Mouse (Mus musculus): ENCODE measurements at regions not wholly inside any gene's neighbourhood (a gene's known extent, or its start where the extent isn't known, plus 50 kb on each side); places are given as distances from the start of the nearest gene placed in this dataset.

DNA sequence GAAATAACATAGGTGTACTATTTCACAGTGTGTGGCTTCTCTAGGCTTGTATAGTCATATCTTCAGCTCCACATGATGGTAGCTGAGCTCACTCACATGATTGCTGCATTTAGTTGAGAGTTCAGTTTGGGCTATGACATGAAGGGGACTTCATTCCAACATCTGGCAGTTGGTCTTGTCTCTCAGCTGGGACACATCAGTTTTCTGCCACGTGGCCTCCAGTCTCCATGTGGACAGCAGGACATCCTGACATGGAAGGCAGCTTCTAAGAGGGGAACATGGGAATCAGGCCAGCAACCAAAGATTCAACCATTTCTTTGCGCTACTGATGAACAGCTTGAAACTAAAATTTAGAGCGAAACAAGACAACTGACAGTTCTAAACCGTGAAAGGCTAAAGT lies 121.2 kb upstream of the Slc44a1 start:
- ATAC-seq: no peak

GRCm38 (mm10) chr4:53318181-53318580 lies 122.0 kb upstream of the Slc44a1 start:
- no peak for ATAC-seq

GRCm38 (mm10) chr4:53317453-53317824 lies 122.8 kb upstream of the Slc44a1 start:
- ATAC-seq: no peak

DNA sequence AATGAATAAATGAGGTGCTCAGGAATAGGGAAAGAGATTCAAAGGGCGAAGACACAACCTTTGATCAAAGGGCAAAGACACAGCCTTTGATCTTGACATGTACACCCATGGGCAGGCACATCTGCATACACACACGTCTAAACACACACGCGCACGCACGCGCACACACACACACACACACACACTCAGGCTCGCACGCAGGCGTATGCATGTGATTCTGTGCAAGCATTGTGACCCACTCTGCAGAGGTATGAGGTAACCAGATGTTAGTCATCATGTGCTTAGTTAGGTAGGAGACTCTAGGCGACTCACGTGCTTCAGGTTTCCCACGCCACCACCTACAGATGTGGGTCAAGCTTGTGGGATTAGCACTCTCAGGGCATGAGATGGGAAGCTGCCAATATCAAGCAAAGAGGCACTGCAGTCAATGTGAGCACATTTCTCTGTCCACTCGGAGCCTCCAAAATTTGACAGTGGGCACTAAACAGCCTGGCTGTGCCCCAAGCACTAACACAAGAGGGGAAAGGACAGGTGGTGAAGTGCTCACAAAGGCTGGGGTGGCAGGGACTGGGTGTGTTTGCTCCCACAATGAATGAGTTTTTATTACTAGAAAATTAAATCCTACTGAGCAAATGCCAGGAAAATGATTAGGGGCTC lies 123.3 kb upstream of the Slc44a1 start:
- ATAC-seq: peak; percentile 64

GRCm38 (mm10) chr4:53315876-53316762 lies 124.1 kb upstream of the Slc44a1 start:
- peak; percentile 20 for ATAC-seq

- ATAC-seq: no peak
Measured at GRCm38 (mm10) chr4:53315121-53315875, 124.9 kb upstream of the Slc44a1 start.

DNA sequence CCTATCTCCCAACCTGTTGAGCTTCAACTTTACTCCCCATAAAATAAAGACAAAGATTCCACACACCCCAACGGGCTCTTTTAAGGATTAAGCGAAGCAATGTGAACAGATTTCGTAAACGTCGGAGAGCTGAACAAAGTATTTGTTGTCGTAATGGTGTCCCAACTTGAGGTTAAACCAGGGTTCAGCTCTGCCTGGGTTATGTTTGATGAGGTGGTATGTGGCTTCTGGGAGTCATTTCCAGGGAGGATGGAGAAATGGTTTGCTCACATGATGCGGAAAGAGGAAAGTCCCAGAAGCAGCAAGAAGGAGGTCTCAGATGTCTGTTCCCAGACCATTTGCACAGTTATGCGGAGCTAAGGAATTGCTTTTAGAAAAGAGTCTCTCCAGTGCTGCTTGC lies 126.1 kb upstream of the Slc44a1 start:
- ATAC-seq: no peak

DNA sequence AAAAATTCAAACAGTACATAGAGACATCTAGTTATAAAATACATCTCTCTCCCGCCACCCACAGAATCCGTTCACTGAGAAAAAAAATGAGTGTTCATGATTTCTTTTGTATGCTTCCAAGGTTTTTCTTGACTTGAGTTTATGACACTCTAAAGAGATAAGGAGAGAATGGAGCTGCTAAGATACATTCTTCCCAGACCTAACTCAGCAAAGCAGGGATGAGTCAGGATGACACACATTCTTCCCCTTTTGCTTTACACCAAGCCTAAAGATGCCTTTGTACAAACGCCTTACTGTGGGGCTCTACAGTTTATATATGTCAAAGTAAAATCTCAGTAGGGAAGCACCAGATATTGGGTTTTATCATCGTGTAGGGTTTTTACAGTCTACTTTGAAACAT lies 133.1 kb upstream of the Slc44a1 start:
- ATAC-seq: no peak

GRCm38 (mm10) chr4:53304782-53305385 lies 135.3 kb upstream of the Slc44a1 start:
- ATAC-seq: no peak

- no peak for ATAC-seq
Measured at GRCm38 (mm10) chr4:53304290-53304654, 135.9 kb upstream of the Slc44a1 start.

DNA sequence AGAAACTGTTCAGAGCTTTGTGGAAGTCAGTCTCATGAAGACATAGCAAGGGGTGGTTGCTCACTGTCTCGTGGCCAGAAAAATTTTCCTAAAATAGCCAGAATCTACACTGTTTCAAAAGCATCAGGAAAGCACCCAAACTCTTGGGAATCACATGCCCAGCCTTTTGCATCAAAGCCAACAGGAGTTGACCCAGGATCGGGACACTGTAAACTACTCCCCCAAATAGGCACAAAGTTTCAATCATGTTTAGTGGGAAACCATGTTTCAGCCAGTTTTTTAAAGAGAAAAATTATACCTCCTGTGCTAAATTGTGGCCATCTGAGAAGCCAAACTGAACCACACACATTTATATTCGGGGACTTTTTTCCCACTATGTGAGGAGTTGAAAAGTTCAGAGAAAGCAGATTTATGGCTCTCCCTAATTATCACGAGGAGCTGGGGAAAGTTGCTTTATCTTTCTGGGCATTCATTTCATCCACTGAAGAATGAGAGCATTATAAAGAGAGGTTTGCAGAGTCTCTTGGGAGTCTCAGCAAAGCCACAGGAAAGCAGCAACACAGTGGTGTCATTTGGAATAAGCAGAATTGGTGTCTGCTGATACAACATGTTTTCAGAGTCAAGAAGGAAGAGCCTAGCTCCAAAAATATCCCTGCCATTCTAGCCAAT lies 136.5 kb upstream of the Slc44a1 start:
- no peak for ATAC-seq

DNA sequence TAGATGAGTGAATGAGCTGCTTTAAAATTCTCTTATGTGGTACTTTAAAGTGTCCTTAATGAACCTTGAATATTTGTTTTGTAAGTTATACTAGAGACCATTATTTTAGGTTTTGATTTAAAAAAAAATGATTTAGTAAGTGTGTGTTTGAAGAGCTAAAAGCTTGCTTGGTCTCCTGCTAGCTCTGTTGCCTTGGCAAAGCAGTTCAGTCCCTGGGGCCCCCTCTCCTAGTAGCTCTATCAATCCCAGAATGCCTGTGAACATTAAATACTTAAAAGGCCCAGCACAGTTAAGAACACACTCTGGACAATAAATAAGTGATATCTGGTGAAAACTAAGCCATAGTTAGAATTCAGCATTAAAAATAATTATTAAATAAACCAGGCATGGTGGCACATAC lies 138.3 kb upstream of the Abca1 start:
- no peak for ATAC-seq

GRCm38 (mm10) chr4:53292606-53293005 lies 132.9 kb upstream of the Abca1 start:
- ATAC-seq: no peak

GRCm38 (mm10) chr4:53277741-53278525 lies 118.2 kb upstream of the Abca1 start:
- peak; percentile 77 for ATAC-seq

GRCm38 (mm10) chr4:53270433-53270832 lies 110.7 kb upstream of the Abca1 start:
- no peak for ATAC-seq

- no peak for ATAC-seq
Measured at GRCm38 (mm10) chr4:53269999-53270398, 110.3 kb upstream of the Abca1 start.

- ATAC-seq: no peak
Measured at GRCm38 (mm10) chr4:53269251-53269842, 109.7 kb upstream of the Abca1 start.

DNA sequence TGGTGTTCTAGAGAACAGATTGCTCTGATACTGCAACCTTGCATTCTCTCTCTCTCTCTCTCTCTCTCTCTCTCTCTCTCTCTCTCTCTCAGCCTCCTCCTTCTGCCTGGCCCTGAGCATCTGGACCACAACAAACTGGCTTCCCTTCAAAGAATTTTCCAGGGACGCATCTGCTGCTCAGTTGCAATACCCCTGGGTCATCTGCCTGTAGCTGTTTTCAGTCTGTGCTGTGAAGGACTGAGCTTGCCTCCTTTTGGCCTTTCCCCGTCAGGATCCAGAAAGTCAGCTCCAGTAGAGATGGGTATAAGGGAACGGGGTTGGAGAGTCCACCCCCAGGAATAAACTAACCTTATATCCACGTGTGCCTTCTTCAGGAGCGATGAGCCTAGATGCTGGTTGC lies 105.2 kb upstream of the Abca1 start:
- ATAC-seq: no peak

- no peak for ATAC-seq
Measured at GRCm38 (mm10) chr4:53264501-53264900, 104.8 kb upstream of the Abca1 start.

DNA sequence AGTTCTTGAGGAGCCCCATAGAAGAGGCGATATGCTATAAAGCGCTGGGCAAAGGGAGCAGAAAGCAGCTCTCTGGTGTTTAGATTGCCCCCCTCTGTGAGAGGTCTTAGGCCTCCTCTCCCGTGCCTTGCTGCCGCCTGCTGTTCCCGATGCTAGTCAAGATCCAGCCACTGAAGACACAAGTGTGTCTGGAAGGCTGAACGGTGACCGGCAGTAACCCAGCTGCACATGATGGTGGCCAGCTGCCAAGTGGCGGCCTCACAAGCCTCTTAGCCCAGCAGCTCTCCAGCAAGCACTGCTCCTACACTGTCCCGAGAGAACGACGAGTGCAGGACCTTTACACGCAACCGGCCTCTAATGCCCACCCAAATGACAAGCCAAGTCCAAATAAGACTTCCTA lies 104.1 kb upstream of the Abca1 start:
- ATAC-seq: no peak

GRCm38 (mm10) chr4:53262466-53262865 lies 102.8 kb upstream of the Abca1 start:
- ATAC-seq: no peak
